Mouse (Mus musculus): Measurements from ENCODE around the gene Ccng1. TPM values are rescaled to one million over a fixed set of nuclear protein-coding genes. Genes with fewer than 3 reads are reported as not detected.
"Not testable (repeated sequence)": the region's sequence is repeated elsewhere in the genome, so short reads cannot be mapped to it uniquely, and the experiment has no call there.

Ccng1 gene
- polyA plus RNA-seq, 3 experiments from 2014 or later: 54.7 to 149 (median 61.1) TPM

DNA sequence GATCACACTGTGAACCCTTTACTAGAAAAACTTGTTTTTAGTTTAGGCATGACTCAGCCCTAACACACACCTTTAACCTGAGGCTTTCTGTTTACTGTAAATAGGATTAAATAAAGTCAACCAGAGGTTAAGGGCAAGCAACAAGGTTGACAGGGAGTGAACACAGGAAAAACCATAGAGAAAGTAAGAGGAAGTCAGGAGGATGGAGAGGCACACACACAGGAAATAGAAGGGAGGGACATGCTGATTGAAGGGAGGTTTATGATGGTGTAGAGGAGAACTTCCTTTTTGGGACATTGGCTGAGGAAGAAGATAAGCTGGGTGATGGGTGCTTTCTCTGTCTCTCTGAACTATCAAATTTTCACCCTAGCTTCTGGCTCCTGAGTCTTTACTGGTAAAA lies 36.8 kb downstream of the Ccng1 start:
- peak; percentile 88 for ATAC-seq

GRCm38 (mm10) chr11:40715524-40715923 lies 39.6 kb downstream of the Ccng1 start:
- ATAC-seq: no peak

- no peak for ATAC-seq
Measured at GRCm38 (mm10) chr11:40713858-40714257, 41.3 kb downstream of the Ccng1 start.

DNA sequence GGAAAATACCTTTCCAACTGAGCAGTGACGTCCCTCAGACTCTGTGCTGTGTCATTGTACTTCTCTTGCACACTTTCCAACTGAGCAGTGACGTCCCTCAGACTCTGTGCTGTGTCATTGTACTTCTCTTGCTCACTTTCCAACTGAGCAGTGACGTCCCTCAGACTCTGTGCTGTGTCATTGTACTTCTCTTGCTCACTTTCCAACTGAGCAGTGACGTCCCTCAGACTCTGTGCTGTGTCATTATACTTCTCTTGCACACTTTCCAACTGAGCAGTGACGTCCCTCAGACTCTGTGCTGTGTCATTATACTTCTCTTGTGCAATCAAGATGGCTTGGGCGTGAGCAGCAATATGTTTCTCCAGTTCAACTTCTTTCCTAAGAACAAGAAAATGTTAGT lies 45.2 kb downstream of the Ccng1 start:
- not testable (repeated sequence) for ATAC-seq

Other genes with a start within 250 kb of the Ccng1 start
- 100 to 1,000 TPM; 222 to 245 (median 230) TPM for gene Mat2b, start 60.1 kb downstream of the Ccng1 start, polyA plus RNA-seq (2017; shearing (Covaris generic))
- gene Hmmr, start 21.9 kb downstream of the Ccng1 start, polyA plus RNA-seq (2017; shearing (Covaris generic)): 10 to 100 TPM in 1 of 3 experiments, 1 to 10 TPM in 2; 2.8 to 46.9 (median 4.5) TPM
- 10 to 100 TPM; 39.3 to 75.1 (median 40.0) TPM for gene Nudcd2, start 21.6 kb downstream of the Ccng1 start, polyA plus RNA-seq (2017; shearing (Covaris generic))